Mouse (Mus musculus): Measurements from ENCODE around the gene Cog6. TPM values are rescaled to one million over a fixed set of nuclear protein-coding genes. Genes with fewer than 3 reads are reported as not detected.

The Cog6 gene
- polyA plus RNA-seq, 1 experiment from 2014 or later = 50.8 TPM

DNA sequence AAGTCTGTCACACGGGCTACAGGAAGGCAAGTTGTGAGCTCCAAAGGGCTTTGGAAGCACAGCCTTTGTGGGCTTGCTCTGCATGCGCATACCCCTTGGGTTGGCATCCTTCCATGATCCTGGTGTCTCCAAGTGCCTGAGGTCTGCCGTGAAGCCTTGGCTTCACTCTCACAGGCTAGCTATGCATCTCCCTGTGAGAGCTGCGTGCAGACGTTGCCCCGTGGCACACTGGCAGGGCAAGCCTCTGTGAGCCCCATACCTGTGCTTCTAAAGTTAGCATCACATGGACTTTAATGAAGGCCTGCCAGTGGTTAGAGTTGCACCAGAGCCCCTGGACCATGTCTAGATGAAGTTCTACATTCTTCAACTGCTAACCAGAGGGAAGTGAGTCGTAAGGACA, 59.2 kb downstream of the Cog6 start:
- ATAC-seq (replicated peaks; ENCODE audit: insufficient number of reproducible peaks, low FRiP score, low TSS enrichment, low read depth) (no peak), DNase-seq (ENCODE audit: low spot score) (no peak)

GRCm38 (mm10) chr3:52956236-52956635, 60.8 kb downstream of the Cog6 start:
- Histone ChIP-seq H3K36me3 (replicated peaks; ENCODE audit: control insufficient read depth, insufficient read depth, low read depth, low read length) (no peaks in the 10 kb centered on the region), H3K4me2 (ENCODE audit: low read depth, low read length) (no peak overlapping the region), H3K9ac (replicated peaks; ENCODE audit: low read length) (no peak overlapping the region), H3K27ac (replicated peaks; ENCODE audit: low read depth, low read length) (no peak overlapping the region), H3K9me3 (replicated peaks; ENCODE audit: control insufficient read depth, low read length) (no peaks in the 10 kb centered on the region), H3K4me3 (ENCODE audit: low read depth, low read length) (no peak overlapping the region), H3K4me1 (ENCODE audit: control insufficient read depth, insufficient read depth, low read length) (no peaks in the 10 kb centered on the region; the same call in 1 of the 2 replicates), H3K27me3 (ENCODE audit: control insufficient read depth, insufficient read depth, low read length) (no peaks in the 10 kb centered on the region)
- ATAC-seq (replicated peaks; ENCODE audit: insufficient number of reproducible peaks, low FRiP score, low TSS enrichment, low read depth) = no peak
- 84% methylated on average over 11 of the region's 11 CpGs for WGBS
- no peak for DNase-seq (ENCODE audit: low spot score)

More for the DNA sequence above, 59.2 kb downstream of the Cog6 start:
- Histone ChIP-seq H3K27ac (replicated peaks; ENCODE audit: low read depth, low read length) (no peak overlapping the region), H3K9ac (replicated peaks; ENCODE audit: low read length) (no peak overlapping the region), H3K4me2 (ENCODE audit: low read depth, low read length) (no peak overlapping the region), H3K4me3 (ENCODE audit: low read depth, low read length) (no peak overlapping the region), H3K4me1 (ENCODE audit: control insufficient read depth, insufficient read depth, low read length) (no peaks in the 10 kb centered on the region; the same call in 1 of the 2 replicates), H3K27me3 (ENCODE audit: control insufficient read depth, insufficient read depth, low read length) (no peaks in the 10 kb centered on the region), H3K36me3 (replicated peaks; ENCODE audit: control insufficient read depth, insufficient read depth, low read depth, low read length) (no peaks in the 10 kb centered on the region), H3K9me3 (replicated peaks; ENCODE audit: control insufficient read depth, low read length) (no peaks in the 10 kb centered on the region)
- 92% methylated on average over 7 of the region's 7 CpGs for WGBS

DNA sequence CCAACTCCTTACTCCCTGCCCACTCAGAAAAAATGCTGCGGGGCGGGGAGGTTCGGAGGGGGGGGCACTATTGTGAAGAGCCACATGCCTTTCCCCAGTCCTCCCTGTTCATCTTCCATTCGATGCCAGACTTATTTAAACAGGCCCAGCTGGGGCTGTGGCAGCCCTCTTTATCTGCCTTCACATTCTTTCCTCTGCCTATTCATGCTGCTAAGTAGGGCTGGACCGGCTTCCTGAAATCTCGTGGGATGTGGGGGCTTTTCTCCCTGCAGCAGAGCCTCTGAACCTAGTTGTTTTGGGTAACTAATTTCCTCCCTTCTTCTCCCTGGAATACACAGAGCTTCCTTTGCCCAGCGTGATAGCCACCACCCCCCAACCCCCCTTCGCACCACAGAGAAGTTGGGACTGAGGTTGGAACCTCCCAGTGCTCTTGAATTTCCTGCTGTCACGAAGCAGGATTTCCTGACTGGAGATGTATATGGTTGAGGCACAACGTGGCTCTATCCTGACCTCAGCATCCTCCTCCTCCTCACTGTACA, 61.5 kb downstream of the Cog6 start:
- Histone ChIP-seq H3K9me3 (replicated peaks; ENCODE audit: control insufficient read depth, low read length) (no peaks in the 10 kb centered on the region), H3K4me2 (ENCODE audit: low read depth, low read length) (no peak overlapping the region), H3K36me3 (replicated peaks; ENCODE audit: control insufficient read depth, insufficient read depth, low read depth, low read length) (no peaks in the 10 kb centered on the region), H3K4me1 (ENCODE audit: control insufficient read depth, insufficient read depth, low read length) (no peaks in the 10 kb centered on the region; the same call in 1 of the 2 replicates), H3K27me3 (ENCODE audit: control insufficient read depth, insufficient read depth, low read length) (no peaks in the 10 kb centered on the region), H3K9ac (replicated peaks; ENCODE audit: low read length) (no peak overlapping the region), H3K4me3 (ENCODE audit: low read depth, low read length) (no peak overlapping the region), H3K27ac (replicated peaks; ENCODE audit: low read depth, low read length) (no peak overlapping the region)
- DNase-seq (ENCODE audit: low spot score) (peak; percentile 45), ATAC-seq (replicated peaks; ENCODE audit: insufficient number of reproducible peaks, low FRiP score, low TSS enrichment, low read depth) (no peak; the same call in 1 of the 2 replicates)
- WGBS = 14% methylated on average over 10 of the region's 10 CpGs

GRCm38 (mm10) chr3:52954656-52955055, 62.4 kb downstream of the Cog6 start:
- Histone ChIP-seq H3K9ac (replicated peaks; ENCODE audit: low read length) (no peak overlapping the region), H3K36me3 (replicated peaks; ENCODE audit: control insufficient read depth, insufficient read depth, low read depth, low read length) (no peaks in the 10 kb centered on the region), H3K4me3 (ENCODE audit: low read depth, low read length) (no peak overlapping the region), H3K9me3 (replicated peaks; ENCODE audit: control insufficient read depth, low read length) (no peaks in the 10 kb centered on the region), H3K4me1 (ENCODE audit: control insufficient read depth, insufficient read depth, low read length) (no peaks in the 10 kb centered on the region; the same call in 1 of the 2 replicates), H3K27me3 (ENCODE audit: control insufficient read depth, insufficient read depth, low read length) (no peaks in the 10 kb centered on the region), H3K27ac (replicated peaks; ENCODE audit: low read depth, low read length) (no peak overlapping the region), H3K4me2 (ENCODE audit: low read depth, low read length) (no peak overlapping the region; the same call in 1 of the 2 replicates)
- WGBS = 60% methylated on average over 9 of the region's 9 CpGs
- no peak for ATAC-seq (replicated peaks; ENCODE audit: insufficient number of reproducible peaks, low FRiP score, low TSS enrichment, low read depth)
- DNase-seq (ENCODE audit: low spot score) = no peak

DNA sequence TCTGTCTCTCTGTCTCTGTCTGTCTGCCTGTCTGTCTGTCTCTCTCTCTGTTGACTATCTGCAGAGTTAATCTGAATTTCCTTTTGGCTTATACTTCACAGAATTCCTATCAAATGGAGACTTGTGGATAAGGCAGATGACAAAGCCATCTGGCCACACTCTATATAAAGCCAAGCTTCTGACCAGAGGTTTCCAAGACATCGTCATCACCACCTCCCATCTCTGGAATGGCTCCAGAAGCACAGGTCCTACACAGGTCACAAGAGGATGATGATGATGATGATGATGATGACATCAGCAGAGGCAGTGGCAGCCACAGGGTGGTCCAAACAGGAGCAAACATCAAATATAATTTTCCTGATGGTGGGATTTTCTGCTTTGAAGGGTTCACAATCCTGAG, 63.2 kb downstream of the Cog6 start:
- Histone ChIP-seq H3K9me3 (replicated peaks; ENCODE audit: control insufficient read depth, low read length) (no peaks in the 10 kb centered on the region), H3K9ac (replicated peaks; ENCODE audit: low read length) (no peak overlapping the region), H3K4me3 (ENCODE audit: low read depth, low read length) (no peak overlapping the region), H3K4me2 (ENCODE audit: low read depth, low read length) (no peak overlapping the region), H3K4me1 (ENCODE audit: control insufficient read depth, insufficient read depth, low read length) (no peaks in the 10 kb centered on the region; the same call in 1 of the 2 replicates), H3K27me3 (ENCODE audit: control insufficient read depth, insufficient read depth, low read length) (no peaks in the 10 kb centered on the region), H3K36me3 (replicated peaks; ENCODE audit: control insufficient read depth, insufficient read depth, low read depth, low read length) (no peaks in the 10 kb centered on the region), H3K27ac (replicated peaks; ENCODE audit: low read depth, low read length) (no peak overlapping the region)
- ATAC-seq (replicated peaks; ENCODE audit: insufficient number of reproducible peaks, low FRiP score, low TSS enrichment, low read depth) = no peak
- 91% methylated on average over 1 of the region's 1 CpGs for WGBS
- DNase-seq (ENCODE audit: low spot score) = no peak

GRCm38 (mm10) chr3:52948824-52949223, 68.2 kb downstream of the Cog6 start:
- no peaks in the 10 kb centered on the region for H3K27me3 ChIP-seq (ENCODE audit: control insufficient read depth, insufficient read depth, low read length)
- no peak overlapping the region for H3K4me3 ChIP-seq (ENCODE audit: low read depth, low read length)
- WGBS = 90% methylated on average over 5 of the region's 5 CpGs
- H3K9ac ChIP-seq (replicated peaks; ENCODE audit: low read length) = no peak overlapping the region
- no peak overlapping the region for H3K27ac ChIP-seq (replicated peaks; ENCODE audit: low read depth, low read length)
- H3K9me3 ChIP-seq (replicated peaks; ENCODE audit: control insufficient read depth, low read length) = no peaks in the 10 kb centered on the region
- ATAC-seq (replicated peaks; ENCODE audit: insufficient number of reproducible peaks, low FRiP score, low TSS enrichment, low read depth) = no peak
- DNase-seq (ENCODE audit: low spot score) = no peak
- H3K4me1 ChIP-seq (ENCODE audit: control insufficient read depth, insufficient read depth, low read length) = no peaks in the 10 kb centered on the region
- H3K4me2 ChIP-seq (ENCODE audit: low read depth, low read length) = no peak overlapping the region
- H3K36me3 ChIP-seq (replicated peaks; ENCODE audit: control insufficient read depth, insufficient read depth, low read depth, low read length) = no peaks in the 10 kb centered on the region

DNA sequence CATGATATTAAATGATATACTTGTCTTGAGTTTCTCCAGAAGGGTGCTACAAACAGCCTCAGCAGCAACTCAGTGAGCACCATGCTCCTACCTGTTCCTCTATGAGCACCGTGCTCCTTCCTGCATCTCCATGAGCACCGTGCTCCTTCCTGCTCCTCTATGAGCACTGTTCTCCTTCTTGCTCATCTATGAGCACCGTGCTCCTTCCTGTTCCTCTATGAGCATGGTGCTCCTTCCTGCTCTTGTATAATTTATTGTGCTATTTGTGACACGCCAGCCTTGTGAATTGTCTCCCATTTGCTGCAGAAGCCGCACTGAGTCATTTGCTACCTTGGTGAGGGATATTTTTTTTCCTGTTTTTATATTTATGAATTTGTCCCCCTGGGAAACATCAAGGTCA, 69.6 kb downstream of the Cog6 start:
- no peak overlapping the region for H3K4me2 ChIP-seq (ENCODE audit: low read depth, low read length)
- H3K4me1 ChIP-seq (ENCODE audit: control insufficient read depth, insufficient read depth, low read length) = no peaks in the 10 kb centered on the region
- 94% methylated on average over 5 of the region's 5 CpGs for WGBS
- no peaks in the 10 kb centered on the region for H3K36me3 ChIP-seq (replicated peaks; ENCODE audit: control insufficient read depth, insufficient read depth, low read depth, low read length)
- no peak overlapping the region for H3K9ac ChIP-seq (replicated peaks; ENCODE audit: low read length)
- H3K4me3 ChIP-seq (ENCODE audit: low read depth, low read length) = no peak overlapping the region
- H3K27ac ChIP-seq (replicated peaks; ENCODE audit: low read depth, low read length) = no peak overlapping the region
- DNase-seq (ENCODE audit: low spot score) = no peak
- ATAC-seq (replicated peaks; ENCODE audit: insufficient number of reproducible peaks, low FRiP score, low TSS enrichment, low read depth) = no peak
- no peaks in the 10 kb centered on the region for H3K9me3 ChIP-seq (replicated peaks; ENCODE audit: control insufficient read depth, low read length)
- no peaks in the 10 kb centered on the region for H3K27me3 ChIP-seq (ENCODE audit: control insufficient read depth, insufficient read depth, low read length)

DNA sequence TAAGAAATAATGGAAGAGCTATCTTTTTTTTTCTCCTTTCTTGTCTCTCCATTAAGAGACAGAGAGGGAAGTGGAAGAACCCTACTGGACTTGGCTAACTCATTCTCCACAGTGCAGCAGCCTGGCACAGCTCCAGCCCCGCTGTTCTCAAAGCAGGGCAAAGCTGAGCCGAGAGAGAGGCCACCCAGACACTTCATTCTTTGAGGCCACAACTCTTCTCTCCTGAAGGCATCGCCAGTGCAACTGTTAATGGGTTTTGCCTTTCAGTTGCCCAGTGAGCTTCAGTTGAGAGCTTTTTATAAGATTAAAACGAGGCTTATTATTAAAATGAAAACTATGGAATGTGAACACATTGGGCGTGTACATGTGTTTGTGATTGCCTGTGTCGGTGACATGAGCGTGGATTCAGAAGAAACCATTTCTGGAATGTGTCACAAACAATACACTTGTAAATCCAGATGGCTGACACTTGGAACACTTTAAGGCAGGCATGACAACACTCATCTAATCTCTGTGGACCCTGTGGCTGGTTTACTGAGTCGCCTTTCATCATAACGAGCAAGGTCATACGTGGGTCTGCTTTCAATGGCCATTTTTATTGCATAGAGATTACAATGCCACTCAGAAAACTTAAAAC, 76.1 kb downstream of the Cog6 start:
- no peak for ATAC-seq (replicated peaks; ENCODE audit: insufficient number of reproducible peaks, low FRiP score, low TSS enrichment, low read depth)
- H3K9me3 ChIP-seq (replicated peaks; ENCODE audit: control insufficient read depth, low read length) = no peaks in the 10 kb centered on the region
- WGBS = 41% methylated on average over 10 of the region's 10 CpGs
- H3K27me3 ChIP-seq (ENCODE audit: control insufficient read depth, insufficient read depth, low read length) = no peaks in the 10 kb centered on the region
- DNase-seq (ENCODE audit: low spot score) = peak; percentile 30
- no peaks in the 10 kb centered on the region for H3K4me1 ChIP-seq (ENCODE audit: control insufficient read depth, insufficient read depth, low read length)
- no peaks in the 10 kb centered on the region for H3K36me3 ChIP-seq (replicated peaks; ENCODE audit: control insufficient read depth, insufficient read depth, low read depth, low read length)
- H3K4me2 ChIP-seq (ENCODE audit: low read depth, low read length) = no peak overlapping the region
- H3K9ac ChIP-seq (replicated peaks; ENCODE audit: low read length) = no peak overlapping the region
- H3K27ac ChIP-seq (replicated peaks; ENCODE audit: low read depth, low read length) = no peak overlapping the region
- H3K4me3 ChIP-seq (ENCODE audit: low read depth, low read length) = no peak overlapping the region

Measured in embryonic facial prominence, embryonic 11.5 days (tissue).